Mouse (Mus musculus): ENCODE data around the gene Ahnak2.

- TF ChIP-seq CTCF (IDR thresholded peaks at IDR 0.05; ENCODE audit: extremely low read depth, insufficient read depth, insufficient read length, insufficient replicate concordance) (no peak), POLR2A (IDR thresholded peaks at IDR 0.05; ENCODE audit: low read depth, low read length) (no peak)
Observed at GRCm38 (mm10) chr12:112734881-112735655, 67.4 kb downstream of the Ahnak2 start.

Data from spleen, adult 2 months (tissue).